Mouse (Mus musculus) layer of hippocampus, adult 9-10 months (tissue): ENCODE results near the gene Cdyl.
"Not testable (repeated sequence)": the region's sequence is repeated elsewhere in the genome, so short reads cannot be mapped to it uniquely, and the experiment has no call there.

ENCODE experiments used
- DNase-seq: peaks from one replicate; pipeline ENCODE4 v3.0.0; 2022; ENCODE audit warnings: low spot score

Gene Cdyl

GRCm38 (mm10) chr13:35805727-35806126 lies 146.1 kb downstream of the Cdyl start:
- DNase-seq = no peak

- no peak for DNase-seq
Measured at GRCm38 (mm10) chr13:35806165-35806564, 146.5 kb downstream of the Cdyl start.

- no peak for DNase-seq
Measured at GRCm38 (mm10) chr13:35807016-35807415, 147.4 kb downstream of the Cdyl start.

GRCm38 (mm10) chr13:35807525-35807924 lies 147.9 kb downstream of the Cdyl start:
- DNase-seq = no peak

GRCm38 (mm10) chr13:35807940-35808339 lies 148.3 kb downstream of the Cdyl start:
- DNase-seq = no peak

- no peak for DNase-seq
Measured at GRCm38 (mm10) chr13:35809252-35810159, 149.9 kb downstream of the Cdyl start.

GRCm38 (mm10) chr13:35810160-35810537 lies 150.5 kb downstream of the Cdyl start:
- DNase-seq = no peak

- no peak for DNase-seq
Measured at GRCm38 (mm10) chr13:35811361-35812190, 151.9 kb downstream of the Cdyl start.

GRCm38 (mm10) chr13:35812191-35812440 lies 152.5 kb downstream of the Cdyl start:
- DNase-seq = no peak

- DNase-seq = no peak
Measured at GRCm38 (mm10) chr13:35813348-35814127, 153.9 kb downstream of the Cdyl start.

- no peak for DNase-seq
Measured at GRCm38 (mm10) chr13:35815205-35815726, 155.6 kb downstream of the Cdyl start.

GRCm38 (mm10) chr13:35815782-35816368 lies 156.2 kb downstream of the Cdyl start:
- no peak for DNase-seq

- DNase-seq = no peak
Measured at GRCm38 (mm10) chr13:35817626-35818025, 158.0 kb downstream of the Cdyl start.

GRCm38 (mm10) chr13:35818060-35818459 lies 158.4 kb downstream of the Cdyl start:
- DNase-seq = no peak

- no peak for DNase-seq
Measured at GRCm38 (mm10) chr13:35821821-35822454, 162.3 kb downstream of the Cdyl start.

GRCm38 (mm10) chr13:35822795-35823194 lies 163.2 kb downstream of the Cdyl start:
- no peak for DNase-seq

- DNase-seq = no peak
Measured at GRCm38 (mm10) chr13:35825639-35826038, 166.0 kb downstream of the Cdyl start.

- DNase-seq = no peak
Measured at GRCm38 (mm10) chr13:35832676-35833075, 173.0 kb downstream of the Cdyl start.

GRCm38 (mm10) chr13:35833941-35834340 lies 174.3 kb downstream of the Cdyl start:
- DNase-seq = no peak

- no peak for DNase-seq
Measured at GRCm38 (mm10) chr13:35835669-35836068, 176.0 kb downstream of the Cdyl start.

GRCm38 (mm10) chr13:35836501-35836900 lies 176.9 kb downstream of the Cdyl start:
- not testable (repeated sequence) for DNase-seq
